Mouse (Mus musculus) G1E (cell line): Measurements from ENCODE around the gene Med6.

Experiments
- CTCF ChIP-seq: IDR thresholded peaks from 2 replicates; pipeline ENCODE4 v1.5.1; 2012; ENCODE audit warnings: low read depth, low read length, inconsistent platforms, mixed read lengths
- GATA1 ChIP-seq: IDR thresholded peaks from 2 replicates; pipeline ENCODE4 v1.6.1; 2012; ENCODE audit warnings: borderline replicate concordance, low read length, inconsistent platforms, mixed read lengths

DNA sequence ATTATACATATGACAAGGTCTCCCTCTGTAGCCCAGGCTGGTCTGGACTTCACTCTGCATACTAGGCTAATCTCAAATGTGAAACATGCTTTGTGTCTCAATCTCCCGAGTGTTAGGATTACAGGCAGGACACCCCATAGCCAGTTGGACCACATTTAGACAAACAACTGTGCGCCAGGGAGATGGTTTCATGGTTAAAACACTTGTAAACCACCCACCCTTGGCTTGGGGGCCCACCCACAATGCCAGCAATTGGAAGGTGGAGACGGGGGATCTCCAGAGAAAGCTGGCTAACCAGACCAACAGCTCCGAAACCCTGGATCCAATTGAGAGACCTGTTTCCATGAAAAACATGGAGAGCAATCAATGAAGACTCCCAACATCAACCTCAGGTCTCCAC lies 33.3 kb upstream of the Med6 start:
- TF ChIP-seq CTCF (no peak), GATA1 (no peak)
